Mouse (Mus musculus) embryo, embryonic 11.5 days (tissue): ENCODE measurements around the gene Phf23.
"Not testable (repeated sequence)": the region's sequence is repeated elsewhere in the genome, so short reads cannot be mapped to it uniquely, and the experiment has no call there.

ENCODE experiments used
- DNase-seq: peaks from one replicate; pipeline ENCODE4 v3.0.0-alpha.2; 2012; ENCODE audit warnings: low read depth, low spot score

Phf23 gene

GRCm38 (mm10) chr11:69999666-70000065 is 4.1 kb downstream of the Phf23 start:
- no peak for DNase-seq

DNA sequence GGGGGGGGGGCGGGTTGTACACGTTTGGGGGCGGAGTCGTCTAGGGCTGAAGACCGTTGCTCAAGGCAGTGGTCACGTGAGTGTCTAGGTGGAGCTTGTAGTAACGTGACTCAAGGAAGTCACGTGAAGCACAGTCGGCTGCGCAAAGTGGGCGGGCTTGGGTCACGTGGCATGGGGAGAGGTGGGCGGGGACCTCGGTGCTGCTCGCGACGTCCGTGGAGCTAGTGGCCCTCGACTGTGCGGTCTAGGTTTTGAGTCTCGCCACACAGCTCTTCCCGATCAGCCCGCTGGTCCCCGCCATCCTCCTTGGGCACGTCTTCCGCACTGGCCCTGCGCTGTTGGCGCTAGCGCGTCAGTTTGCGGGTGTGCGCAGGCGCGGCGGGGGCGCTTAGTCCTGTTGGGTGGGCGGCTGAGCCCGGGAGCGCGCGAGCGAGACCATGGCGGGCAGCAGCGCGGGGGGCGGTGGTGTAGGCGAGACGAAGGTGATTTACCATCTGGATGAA is 4.9 kb downstream of the Phf23 start, which contains the start of gene Dvl2:
Dvl2 (plus strand) TSS at position 200 of the 503 bp plus-strand sequence.
- peak; percentile 95 for DNase-seq

DNA sequence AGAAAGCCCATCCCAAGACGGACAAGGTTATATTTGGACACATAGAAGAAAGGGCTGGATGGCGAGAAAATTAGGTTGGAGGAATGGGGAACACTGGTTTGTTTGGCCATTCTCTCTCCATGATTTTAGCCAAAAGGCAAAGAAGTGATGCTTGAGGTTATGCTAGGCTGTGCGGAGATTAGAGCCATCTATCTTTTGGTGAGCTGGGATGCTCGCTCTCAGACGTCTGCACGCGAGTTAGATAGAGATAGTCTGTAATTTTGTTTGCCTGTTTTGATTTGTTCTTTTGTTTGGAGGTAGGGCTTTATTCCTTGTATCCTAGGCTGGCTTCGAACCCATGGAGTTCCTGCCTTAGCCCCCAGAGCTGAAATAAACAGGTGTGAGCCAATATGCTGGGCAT is 5.6 kb downstream of the Phf23 start:
- DNase-seq = no peak

DNA sequence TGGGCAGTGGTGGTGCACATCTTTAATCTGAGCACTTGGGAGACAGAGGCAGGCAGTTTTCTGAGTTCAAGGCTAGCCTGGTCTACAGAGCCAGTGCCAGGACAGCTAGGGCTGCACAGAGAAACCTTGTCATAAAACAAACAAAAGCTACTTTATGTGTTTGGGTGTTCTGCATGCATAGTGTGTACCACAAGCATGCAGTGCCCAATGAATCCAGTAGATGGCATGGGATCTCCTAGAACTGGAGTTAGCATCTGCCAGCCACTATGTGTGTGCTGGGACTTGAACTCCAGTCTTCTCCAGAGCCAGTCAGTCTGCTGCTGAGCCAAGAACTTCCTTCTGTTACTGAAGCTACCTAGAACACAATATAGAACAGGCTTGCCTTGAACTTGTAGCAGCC is 6.3 kb downstream of the Phf23 start:
- DNase-seq = no peak

DNA sequence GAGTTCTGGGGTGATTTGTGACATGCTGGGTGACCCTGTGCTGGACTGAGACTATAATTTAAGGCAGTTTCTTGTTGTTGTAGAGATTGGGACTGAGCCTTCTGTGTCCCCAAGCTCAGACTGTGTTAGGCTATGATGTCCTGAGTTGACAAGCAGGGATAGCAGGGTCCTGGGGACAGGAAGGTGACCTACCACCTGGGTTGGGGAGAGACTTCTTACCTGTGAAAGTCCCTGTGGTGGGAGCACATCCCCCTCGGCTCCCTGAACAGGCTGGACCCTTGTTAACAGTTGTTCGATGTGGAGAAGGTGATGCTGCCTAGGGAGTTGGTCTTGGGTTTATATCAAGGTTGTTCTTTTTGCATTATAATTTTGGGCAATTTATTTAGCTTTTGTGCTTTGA is 6.9 kb downstream of the Phf23 start:
- DNase-seq = no peak

GRCm38 (mm10) chr11:70005521-70005920 is 9.9 kb downstream of the Phf23 start:
- no peak for DNase-seq

- no peak for DNase-seq
Observed at GRCm38 (mm10) chr11:70010033-70010432, 14.5 kb downstream of the Phf23 start.

DNA sequence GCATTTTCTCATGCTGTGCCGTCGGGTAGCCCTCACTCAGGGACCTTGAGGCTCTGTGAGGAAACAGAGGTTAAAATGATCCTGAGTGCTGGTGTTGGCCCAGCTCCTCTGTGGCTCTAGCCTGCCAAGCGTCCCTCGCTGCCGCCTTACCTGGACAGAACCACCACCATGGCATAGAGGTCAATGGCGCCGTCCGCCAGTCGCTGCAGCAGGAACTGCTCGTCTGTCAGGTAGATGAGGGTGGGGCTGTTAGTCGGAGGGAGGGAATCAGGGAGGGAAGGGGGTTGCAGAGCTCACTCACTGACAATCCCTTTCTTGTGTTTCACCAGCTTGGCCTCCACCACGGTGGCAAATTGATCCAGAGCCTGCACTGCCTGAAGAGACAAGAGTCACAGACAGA is 15.0 kb downstream of the Phf23 start:
- no peak for DNase-seq

- DNase-seq = no peak
Observed at GRCm38 (mm10) chr11:70010961-70011360, 15.4 kb downstream of the Phf23 start.

DNA sequence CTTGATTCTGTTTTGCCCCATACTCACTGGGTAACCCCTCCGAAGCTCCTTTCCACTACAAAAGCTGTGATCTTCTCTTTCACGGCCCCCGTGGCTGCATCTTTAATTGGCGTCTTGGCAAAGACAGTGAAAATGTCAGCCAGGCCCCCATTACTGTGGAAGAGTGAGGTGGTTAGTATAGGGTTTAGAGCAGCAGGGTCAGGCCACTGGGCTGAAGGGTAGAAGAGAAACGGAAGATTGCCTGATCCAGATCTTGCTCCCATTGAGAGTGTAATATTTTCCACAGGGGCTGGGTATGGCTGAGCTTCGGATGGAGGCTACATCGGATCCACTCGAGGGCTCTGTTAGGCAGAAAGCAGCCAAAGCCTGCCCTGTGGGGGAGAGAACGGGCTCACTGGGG is 17.4 kb downstream of the Phf23 start:
- no peak for DNase-seq

DNA sequence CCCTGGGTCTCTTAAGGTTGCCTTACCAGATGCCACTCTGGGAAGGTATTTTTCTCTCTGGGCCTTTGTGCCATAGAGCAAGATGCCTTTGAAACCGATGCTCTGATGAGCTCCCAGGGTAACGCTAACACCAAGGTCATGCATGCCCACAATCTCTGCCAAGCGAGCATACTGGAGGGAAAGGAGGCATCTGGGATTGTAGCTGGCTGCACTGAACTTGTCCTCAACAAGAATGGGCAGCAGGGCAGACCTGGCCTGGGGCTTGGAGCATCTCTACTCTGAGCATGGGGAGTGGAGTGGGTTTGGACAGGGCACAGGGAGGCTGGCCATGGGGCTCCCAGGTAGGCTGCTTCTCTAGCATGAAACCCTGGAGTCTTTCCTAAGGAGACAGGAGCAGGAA is 17.8 kb downstream of the Phf23 start:
- no peak for DNase-seq

- DNase-seq = no peak
Observed at GRCm38 (mm10) chr11:70014051-70014450, 18.5 kb downstream of the Phf23 start.

DNA sequence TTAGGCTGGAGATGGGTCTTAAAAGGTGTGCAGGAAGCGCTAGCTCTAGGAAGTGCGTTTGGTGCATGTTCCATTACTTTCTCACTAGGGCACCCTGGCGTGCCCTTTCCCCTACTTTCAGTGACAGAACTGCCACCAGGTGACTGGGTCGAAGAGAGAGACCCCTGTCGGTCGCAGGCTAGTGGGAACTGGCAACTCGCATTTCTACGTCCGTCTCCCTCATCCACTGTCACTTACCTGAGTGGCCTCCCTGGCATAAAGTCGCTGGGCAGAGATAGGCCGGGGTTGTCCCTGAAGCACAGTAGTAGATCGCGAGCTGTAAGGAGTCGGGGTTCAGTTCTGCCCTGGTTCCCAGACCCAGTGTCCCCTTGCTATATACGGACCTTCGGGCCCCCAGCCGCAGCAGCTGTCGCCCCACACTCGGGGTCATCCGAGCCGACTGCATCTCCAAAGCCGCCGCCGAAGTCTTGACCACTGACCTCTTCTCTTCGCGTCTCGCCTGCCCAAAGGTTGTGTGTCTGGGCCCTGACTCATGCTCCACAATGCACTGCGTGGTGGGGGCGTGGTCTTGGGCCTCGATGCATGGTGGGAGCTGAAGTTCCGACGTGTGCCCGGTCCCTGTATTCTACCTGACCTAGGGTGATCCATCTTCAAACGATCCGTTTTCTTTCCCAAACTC is 19.4 kb downstream of the Phf23 start, which contains the start of gene Acadvl:
Acadvl (minus strand) TSS at position 532 of the 679 bp plus-strand sequence.
- peak; percentile 72 for DNase-seq

DNA sequence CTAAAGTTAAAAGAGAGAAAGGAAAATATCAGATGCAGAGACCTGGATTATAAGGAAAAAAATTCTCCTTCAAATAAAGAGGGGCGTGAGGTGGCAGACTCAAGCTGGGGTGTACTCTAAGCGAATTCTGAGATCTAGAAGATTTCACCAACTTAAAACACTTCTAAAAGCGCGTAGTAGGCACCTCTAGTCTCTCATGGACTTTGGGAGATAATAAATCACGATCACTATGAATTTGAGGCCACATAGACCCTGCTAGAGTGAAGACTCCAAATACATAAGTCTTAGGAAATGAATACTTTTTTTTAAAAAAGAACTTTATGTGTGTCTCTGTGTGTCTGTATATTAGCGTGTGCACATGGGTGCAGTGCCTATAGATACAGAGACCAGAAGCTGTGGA is 20.1 kb downstream of the Phf23 start:
- DNase-seq = no peak

DNA sequence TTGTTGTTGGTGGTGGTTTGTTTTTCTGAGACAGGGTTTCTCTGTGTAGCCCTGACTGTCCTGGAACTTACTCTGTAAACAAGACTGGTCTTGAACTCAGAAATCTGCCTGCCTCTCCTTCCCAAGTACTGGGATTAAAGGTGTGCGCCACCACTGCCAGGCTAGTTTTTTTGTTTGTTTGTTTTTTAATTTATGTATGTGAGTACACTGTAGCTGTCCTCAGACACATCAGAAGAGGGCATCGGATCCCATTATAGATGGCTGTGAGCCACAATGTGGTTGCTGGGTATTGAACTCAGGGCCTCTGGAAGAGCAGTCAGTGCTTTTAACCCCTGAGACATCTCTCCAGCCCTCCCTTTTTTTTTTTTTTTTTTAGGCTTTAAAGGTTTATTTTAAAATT is 20.6 kb downstream of the Phf23 start:
- DNase-seq = not testable (repeated sequence)

DNA sequence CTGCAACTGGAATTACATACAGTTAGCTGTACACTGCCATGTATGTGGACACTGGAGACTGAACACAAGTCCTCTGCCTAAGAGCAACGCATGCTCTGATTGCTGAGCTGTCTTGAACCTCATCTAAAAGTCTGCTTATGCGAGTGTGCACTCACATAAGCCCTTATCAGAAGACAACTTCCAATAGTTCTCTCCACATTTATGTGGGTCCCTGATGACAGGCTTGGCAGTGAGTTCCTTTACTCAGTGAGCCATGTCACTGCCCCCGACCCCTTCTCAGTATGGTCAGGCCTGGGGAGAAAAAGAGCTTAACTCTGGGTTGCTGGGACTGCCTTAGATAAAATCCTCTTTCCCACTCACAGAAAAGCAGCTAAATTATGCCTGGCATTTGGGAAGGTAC is 21.1 kb downstream of the Phf23 start, which contains the start of gene Dlg4:
Dlg4 (plus strand) TSS at position 274 of the 400 bp plus-strand sequence.
- DNase-seq = no peak

DNA sequence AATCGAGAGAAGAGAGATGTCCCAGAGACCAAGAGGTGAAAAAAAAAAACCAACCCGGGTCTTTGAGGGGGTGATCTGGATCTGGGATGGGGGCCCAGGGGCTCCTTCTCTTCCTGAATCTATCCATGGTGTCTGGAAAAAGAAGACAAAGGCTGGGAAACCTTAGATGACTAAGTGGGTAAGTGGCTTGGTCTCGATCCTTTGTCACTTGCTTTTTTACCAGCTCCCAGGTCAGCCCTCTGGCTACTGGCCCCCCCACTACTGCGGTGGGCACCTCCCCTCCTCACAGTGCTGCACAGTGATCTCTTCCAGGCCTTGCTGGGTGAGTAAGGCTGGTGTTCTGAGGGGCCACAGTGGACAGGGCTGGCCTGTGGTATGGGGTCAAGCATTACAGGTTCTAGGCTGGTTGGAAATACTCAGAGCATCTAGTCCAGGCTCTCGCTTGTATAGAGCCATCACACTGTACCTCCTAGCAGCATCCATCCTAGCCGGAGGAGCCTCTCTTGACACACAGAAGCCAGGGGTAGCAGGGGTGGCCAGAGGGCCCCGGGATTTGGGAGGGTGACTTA is 21.7 kb downstream of the Phf23 start:
- DNase-seq = no peak

DNA sequence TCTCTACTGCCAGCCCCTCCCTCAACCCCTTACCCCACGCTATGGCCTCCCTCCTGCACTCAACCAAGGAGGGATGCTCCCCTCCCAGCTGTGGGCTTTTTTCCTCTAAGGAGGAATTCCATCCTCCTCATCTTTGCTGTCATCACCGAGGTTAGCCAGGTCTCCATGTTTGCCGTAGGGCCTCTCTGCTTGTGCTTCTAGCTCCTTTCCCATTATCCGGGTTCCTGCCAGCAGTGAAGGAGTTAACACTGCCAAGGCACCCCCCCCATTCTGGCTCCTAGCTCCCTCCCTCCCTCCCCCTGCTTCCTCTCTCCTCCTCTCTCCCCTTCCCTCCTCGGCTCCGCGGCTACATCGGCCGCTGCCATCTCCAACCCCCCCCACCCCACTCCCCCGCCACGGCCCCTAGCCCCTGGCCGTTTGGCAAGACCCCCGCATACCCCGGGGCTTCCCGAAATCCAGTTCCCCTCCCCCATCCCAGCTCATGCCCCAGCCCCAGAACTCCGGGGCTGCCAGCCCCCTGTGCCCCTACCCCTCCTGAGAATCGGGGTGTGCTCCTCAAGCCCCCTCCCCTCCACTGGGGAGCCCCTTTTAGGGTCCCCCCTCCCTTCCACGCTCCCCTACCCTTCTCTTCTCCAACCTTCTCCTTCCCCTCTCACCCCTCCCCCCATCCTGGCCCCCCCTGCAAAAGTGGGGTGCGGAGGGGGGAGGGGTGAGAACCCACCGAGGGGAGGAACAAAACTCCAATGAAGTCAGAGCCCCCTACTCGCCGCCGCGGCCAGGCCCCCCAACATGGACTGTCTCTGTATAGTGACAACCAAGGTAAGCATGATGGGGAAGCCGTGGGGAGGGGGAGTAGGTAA is 22.8 kb downstream of the Phf23 start:
- no peak for DNase-seq

- no peak for DNase-seq
Observed at GRCm38 (mm10) chr11:70019495-70020021, 24.0 kb downstream of the Phf23 start.

GRCm38 (mm10) chr11:70020022-70020631 is 24.6 kb downstream of the Phf23 start:
- no peak for DNase-seq

GRCm38 (mm10) chr11:70020731-70021263 is 25.2 kb downstream of the Phf23 start:
- DNase-seq = no peak
